Comparison of ENCODE assay signal across 8 mouse cellular contexts in genomic region chr4:129513086-129513767, GRCm38 (mm10). TPM values are rescaled to one million over a fixed set of nuclear protein-coding genes. Genes with fewer than 3 reads are reported as not detected.
DNase-seq lines count a peak whose midpoint lies in the region; ATAC-seq and TF ChIP-seq lines count a peak whose summit lies in the region.

Gene Marcksl1, plus strand, starts transcription at chr4:129513581.

- no peaks in the 10 kb centered on the region for H3K27me3 ChIP-seq in forebrain, embryonic 12.5 days
- H3K27me3 ChIP-seq in liver, embryonic 15.5 days: peaks cover 59% of the 10 kb centered on the region
- no peaks in the 10 kb centered on the region for H3K27me3 ChIP-seq in neural tube, embryonic 11.5 days (ENCODE audit: control insufficient read depth, insufficient read depth, low read length)
- no peaks in the 10 kb centered on the region for H3K27me3 ChIP-seq in stomach, postnatal 0 days (ENCODE audit: control insufficient read depth, insufficient read depth, low read length)

- H3K4me3 ChIP-seq in forebrain, embryonic 12.5 days (replicated peaks): peak within 1 kb of the TSS; percentile 100
- peak within 1 kb of the TSS; percentile 67 for H3K4me3 ChIP-seq in liver, embryonic 15.5 days (replicated peaks)
- peak within 1 kb of the TSS; percentile 72 for H3K4me3 ChIP-seq in neural tube, embryonic 11.5 days (ENCODE audit: low read depth, low read length)
- peak within 1 kb of the TSS; percentile 94 for H3K4me3 ChIP-seq in stomach, postnatal 0 days (ENCODE audit: low read depth, low read length)

- peak within 1 kb of the TSS; percentile 99 for H3K27ac ChIP-seq in forebrain, embryonic 12.5 days
- H3K27ac ChIP-seq in liver, embryonic 15.5 days (replicated peaks): peak within 1 kb of the TSS; percentile 65
- H3K27ac ChIP-seq in neural tube, embryonic 11.5 days (ENCODE audit: low read depth, low read length): peak within 1 kb of the TSS; percentile 96
- peak within 1 kb of the TSS; percentile 90 for H3K27ac ChIP-seq in stomach, postnatal 0 days (replicated peaks)

- H3K4me2 ChIP-seq in forebrain, embryonic 12.5 days: peak within 1 kb of the TSS; percentile 84
- peak within 1 kb of the TSS; percentile 98 for H3K4me2 ChIP-seq in liver, embryonic 15.5 days
- H3K4me2 ChIP-seq in neural tube, embryonic 11.5 days (ENCODE audit: low read depth): peak within 1 kb of the TSS; percentile 65
- H3K4me2 ChIP-seq in stomach, postnatal 0 days (replicated peaks; ENCODE audit: low read depth): peak within 1 kb of the TSS; percentile 90

- peak; percentile 15 for TF ChIP-seq CTCF in stomach, postnatal 0 days (IDR thresholded peaks at IDR 0.05; ENCODE audit: low read depth)

- peak; percentile 91 for ATAC-seq in forebrain, embryonic 12.5 days (ENCODE audit: low FRiP score)
- peak; percentile 77 for ATAC-seq in liver, embryonic 15.5 days (ENCODE audit: insufficient read depth)
- ATAC-seq in neural tube, embryonic 11.5 days (ENCODE audit: insufficient read depth, low FRiP score, low TSS enrichment): peak; percentile 81
- ATAC-seq in stomach, postnatal 0 days (ENCODE audit: low FRiP score, low TSS enrichment): peak; percentile 79

- intact Hi-C loops in heart, postnatal 10 days (cut with DNase I): no loop called here

- H3K9ac ChIP-seq in forebrain, embryonic 12.5 days: peak within 1 kb of the TSS; percentile 100
- peak within 1 kb of the TSS; percentile 74 for H3K9ac ChIP-seq in liver, embryonic 15.5 days
- peak within 1 kb of the TSS; percentile 100 for H3K9ac ChIP-seq in neural tube, embryonic 11.5 days (ENCODE audit: low read length)
- H3K9ac ChIP-seq in stomach, postnatal 0 days (ENCODE audit: low read length): peak within 1 kb of the TSS; percentile 97

- TF ChIP-seq EP300 in stomach, postnatal 0 days (optimal IDR thresholded peaks at IDR 0.05): no peak

- H3K9me3 ChIP-seq in forebrain, embryonic 12.5 days: no peaks in the 10 kb centered on the region
- no peaks in the 10 kb centered on the region for H3K9me3 ChIP-seq in liver, embryonic 15.5 days (replicated peaks)
- no peaks in the 10 kb centered on the region for H3K9me3 ChIP-seq in neural tube, embryonic 11.5 days (ENCODE audit: control insufficient read depth, low read length)
- H3K9me3 ChIP-seq in stomach, postnatal 0 days (ENCODE audit: control insufficient read depth, low read length): no peaks in the 10 kb centered on the region

- DNase-seq in CD4-positive, CD25-positive, alpha-beta regulatory T cell, adult 2 months (ENCODE audit: low read depth, low spot score): peak; percentile 86
- peak; percentile 89 for DNase-seq in adrenal gland, postnatal 25 days
- DNase-seq in heart, postnatal 10 days: peak; percentile 89
- peak; percentile 96 to 97 for DNase-seq in kidney, postnatal 4 days
- DNase-seq in neural tube, embryonic 11.5 days (ENCODE audit: low spot score): peak; percentile 92
- DNase-seq in stomach, postnatal 0 days (ENCODE audit: low spot score): peak; percentile 90

- WGBS in forebrain, embryonic 12.5 days: 5% methylated on average over 45 of the region's 47 CpGs
- 6% methylated on average over 47 of the region's 47 CpGs for WGBS in liver, embryonic 15.5 days (ENCODE audit: insufficient replicate concordance)
- WGBS in neural tube, embryonic 11.5 days: 8% methylated on average over 41 of the region's 47 CpGs
- WGBS in stomach, postnatal 0 days: 7% methylated on average over 38 of the region's 47 CpGs

- H3K4me1 ChIP-seq in forebrain, embryonic 12.5 days: peaks cover 56% of the 10 kb centered on the region
- H3K4me1 ChIP-seq in liver, embryonic 15.5 days (replicated peaks): peaks cover 40% of the 10 kb centered on the region
- H3K4me1 ChIP-seq in neural tube, embryonic 11.5 days (ENCODE audit: control insufficient read depth, insufficient read depth, low read length): peaks cover 23% of the 10 kb centered on the region
- H3K4me1 ChIP-seq in stomach, postnatal 0 days (replicated peaks; ENCODE audit: control insufficient read depth, insufficient read depth): 0 out of 2 replicates have a peak, but pooled peaks cover 3% of the 10 kb centered on the region

- peaks cover 30% of the 10 kb centered on the region for H3K36me3 ChIP-seq in forebrain, embryonic 12.5 days (replicated peaks)
- peaks cover 27% of the 10 kb centered on the region for H3K36me3 ChIP-seq in liver, embryonic 15.5 days (replicated peaks)
- peaks cover 7% of the 10 kb centered on the region for H3K36me3 ChIP-seq in neural tube, embryonic 11.5 days (ENCODE audit: control insufficient read depth, insufficient read depth, low read length)
- H3K36me3 ChIP-seq in stomach, postnatal 0 days (ENCODE audit: control insufficient read depth, insufficient read depth, low read length): peaks cover 4% of the 10 kb centered on the region; the same call in 1 of the 2 replicates

RNA-seq across cellular contexts. Expression of gene Marcksl1, which starts in this region (rescaled TPM):
- 61.0 and 68.3 TPM in 2 replicates for total RNA-seq in adrenal gland, postnatal 25 days (2021)
- polyA plus RNA-seq in forebrain, embryonic 12.5 days (2016; fragmentation: Nextera tagmentation; extraction: Ambion mirVana): 1,836 and 1,849 TPM in 2 replicates
- total RNA-seq in heart, postnatal 10 days (2021): 10 to 100 TPM; 42.3 to 63.4 TPM
- 51.3 and 52.7 TPM in 2 replicates for polyA plus RNA-seq in liver, embryonic 15.5 days (2015; fragmentation: Nextera tagmentation; extraction: Ambion mirVana)
- 1,866 and 1,920 TPM in 2 replicates for polyA plus RNA-seq in neural tube, embryonic 11.5 days (2014; fragmentation: Nextera tagmentation; extraction: Ambion mirVana)
- 153 and 174 TPM in 2 replicates for polyA plus RNA-seq in stomach, postnatal 0 days (2015; fragmentation: Nextera tagmentation; extraction: Ambion mirVana)

Comparison
In these comparisons a context has a peak if more than half of its experiments do, and no peak if none do; other contexts are left out.
1. Peak in every context shown above with its lines: DNase-seq, ATAC-seq, H3K4me3 ChIP-seq and H3K27ac ChIP-seq.
2. RNA of gene Marcksl1 (polyA plus RNA-seq): 1,866 to 1,920 TPM in neural tube, embryonic 11.5 days and 1,836 to 1,849 TPM in forebrain, embryonic 12.5 days; 153 to 174 TPM in stomach, postnatal 0 days and 51.3 to 52.7 TPM in liver, embryonic 15.5 days; every median in the first group is over 10 times any median in the second.